In the genomic region with DNA sequence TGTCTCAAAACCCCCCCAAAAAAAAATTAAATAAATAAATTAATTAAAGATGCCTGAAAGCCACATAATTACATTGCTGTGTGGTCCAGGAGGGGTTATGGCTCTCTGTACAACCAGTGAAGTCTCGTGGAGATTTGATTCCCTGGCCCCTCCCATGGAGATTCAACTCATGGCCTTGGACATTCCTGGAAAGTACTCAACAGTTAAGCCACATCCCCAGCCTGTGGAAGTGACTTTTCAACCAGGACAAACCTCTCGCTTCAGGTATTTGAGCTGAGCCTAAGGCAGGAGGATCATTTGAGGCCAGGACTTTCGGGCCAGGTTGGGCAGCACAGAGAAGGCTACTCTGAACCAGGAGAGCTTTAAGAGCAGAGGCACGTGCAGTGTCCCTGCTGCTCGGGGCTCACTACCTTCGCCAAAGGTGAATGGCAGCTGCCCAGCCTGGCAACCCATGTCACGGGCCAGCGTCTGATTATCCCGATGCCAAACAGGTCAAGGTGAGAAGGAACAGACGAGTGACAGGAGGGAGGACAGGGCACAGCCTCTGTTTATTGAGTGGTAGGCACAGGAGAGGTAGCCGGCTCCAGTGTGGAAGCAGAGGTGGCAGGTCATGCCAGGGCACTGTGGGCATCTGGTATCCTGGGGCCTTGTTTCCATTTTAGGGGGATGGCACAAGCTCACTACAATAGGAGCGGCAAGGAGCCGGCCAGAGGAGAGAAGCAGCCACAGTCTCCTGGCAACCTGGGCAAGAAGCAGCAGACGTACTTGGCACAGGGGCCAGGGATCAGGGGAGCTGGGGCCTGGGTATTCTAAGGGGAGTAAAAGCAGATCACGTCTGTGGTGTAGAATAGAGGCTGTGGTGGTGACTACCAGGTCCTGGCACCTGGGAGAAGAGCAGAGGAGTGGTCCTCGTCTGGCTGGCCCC, we compare ENCODE assay signal across 11 mouse cellular contexts. TPM values are rescaled to one million over a fixed set of nuclear protein-coding genes. Genes with fewer than 3 reads are reported as not detected.
A peak's percentile ranks its signal among the peaks of the same experiment; 100 is the strongest.
DNase-seq lines count a peak whose midpoint lies in the region; ATAC-seq lines count a peak whose summit lies in the region.
"Had no signal": no experiment of that assay in that cellular context is flagged by ENCODE, and none has a peak within 500 bp of the region (broad histone marks: within the 10 kb centered on the region; RNA-seq: fewer than 3 reads in every experiment).

No protein-coding gene starts in this region.

- no peak overlapping the region for H3K27ac ChIP-seq in heart, embryonic 10.5 days
- no peak overlapping the region for H3K27ac ChIP-seq in midbrain, embryonic 11.5 days (ENCODE audit: low read depth, low read length)
- H3K27ac ChIP-seq in midbrain, embryonic 15.5 days = no peak overlapping the region
- H3K27ac ChIP-seq in neural tube, embryonic 13.5 days (replicated peaks) = no peak overlapping the region
- H3K27ac ChIP-seq: stomach, postnatal 0 days had no signal

- H3K4me3 ChIP-seq in heart, embryonic 10.5 days = no peak overlapping the region
- H3K4me3 ChIP-seq in midbrain, embryonic 11.5 days (ENCODE audit: low read depth, low read length) = no peak overlapping the region
- no peak overlapping the region for H3K4me3 ChIP-seq in midbrain, embryonic 15.5 days
- H3K4me3 ChIP-seq in neural tube, embryonic 13.5 days = no peak overlapping the region

- H3K9ac ChIP-seq in midbrain, embryonic 11.5 days (ENCODE audit: low read length) = 0 out of 2 replicates have a peak overlapping the region, but pooled peaks have one; percentile 2
- no peak overlapping the region for H3K9ac ChIP-seq in midbrain, embryonic 15.5 days
- H3K9ac ChIP-seq in neural tube, embryonic 13.5 days = peak overlapping the region; percentile 47

- peaks cover 52% of the 10 kb centered on the region for H3K4me1 ChIP-seq in heart, embryonic 10.5 days
- peaks cover 17% of the 10 kb centered on the region for H3K4me1 ChIP-seq in midbrain, embryonic 11.5 days (ENCODE audit: control insufficient read depth, insufficient read depth, low read length)
- peaks cover 50% of the 10 kb centered on the region for H3K4me1 ChIP-seq in midbrain, embryonic 15.5 days
- peaks cover 54% of the 10 kb centered on the region for H3K4me1 ChIP-seq in neural tube, embryonic 13.5 days (replicated peaks)

- H3K27me3 ChIP-seq in heart, embryonic 10.5 days (ENCODE audit: insufficient read depth, poor library complexity, severe bottlenecking) = peaks cover 64% of the 10 kb centered on the region
- H3K27me3 ChIP-seq in midbrain, embryonic 11.5 days (ENCODE audit: control insufficient read depth, insufficient read depth, low read length) = peaks cover 35% of the 10 kb centered on the region
- H3K27me3 ChIP-seq in midbrain, embryonic 15.5 days (replicated peaks) = peaks cover 37% of the 10 kb centered on the region
- H3K27me3 ChIP-seq in neural tube, embryonic 13.5 days = peaks cover 44% of the 10 kb centered on the region

- peak; percentile 55 for DNase-seq in heart, adult 8-10 months (ENCODE audit: low spot score)
- DNase-seq in heart, embryonic 10.5 days (ENCODE audit: low spot score) = no peak
- DNase-seq in midbrain, embryonic 11.5 days (ENCODE audit: low spot score, missing footprints) = no peak
- peak; percentile 78 to 79 for DNase-seq in cerebellum, postnatal 10 days
- DNase-seq: lung, adult 18-20 months had no signal

- ATAC-seq in midbrain, embryonic 11.5 days (ENCODE audit: low FRiP score) = no peak
- no peak for ATAC-seq in midbrain, embryonic 15.5 days (replicated peaks)
- ATAC-seq in neural tube, embryonic 13.5 days (ENCODE audit: low read depth) = no peak
- no peak for ATAC-seq in CD4-positive, CD25-positive, alpha-beta regulatory T cell, adult 4 months

- 75% methylated on average over 16 of the region's 16 CpGs for WGBS in heart, embryonic 10.5 days
- whole genome bisulfite sequencing in midbrain, embryonic 11.5 days = 82% methylated on average over 16 of the region's 16 CpGs
- WGBS in midbrain, embryonic 15.5 days = 79% methylated on average over 16 of the region's 16 CpGs
- 81% methylated on average over 16 of the region's 16 CpGs for WGBS in neural tube, embryonic 13.5 days

- no peaks in the 10 kb centered on the region for H3K9me3 ChIP-seq in heart, embryonic 10.5 days
- no peaks in the 10 kb centered on the region for H3K9me3 ChIP-seq in midbrain, embryonic 11.5 days (ENCODE audit: control insufficient read depth, low read length)
- H3K9me3 ChIP-seq in midbrain, embryonic 15.5 days = no peaks in the 10 kb centered on the region
- no peaks in the 10 kb centered on the region for H3K9me3 ChIP-seq in neural tube, embryonic 13.5 days

- no peaks in the 10 kb centered on the region for H3K36me3 ChIP-seq in heart, embryonic 10.5 days
- no peaks in the 10 kb centered on the region for H3K36me3 ChIP-seq in midbrain, embryonic 11.5 days (ENCODE audit: control insufficient read depth, insufficient read depth, low read length)
- H3K36me3 ChIP-seq in midbrain, embryonic 15.5 days (replicated peaks) = no peaks in the 10 kb centered on the region
- no peaks in the 10 kb centered on the region; the same call in 1 of the 2 replicates for H3K36me3 ChIP-seq in neural tube, embryonic 13.5 days

- H3K4me2 ChIP-seq in midbrain, embryonic 11.5 days = no peak overlapping the region
- H3K4me2 ChIP-seq in midbrain, embryonic 15.5 days = no peak overlapping the region
- 0 out of 2 replicates have a peak overlapping the region, but pooled peaks have one; percentile 4 for H3K4me2 ChIP-seq in neural tube, embryonic 13.5 days

RNA-seq across cellular contexts. Expression of a gene that starts 3.5 kb away (rescaled TPM):
- not detected for total RNA-seq in heart, adult 8-10 months (2022)
- polyA plus RNA-seq in heart, embryonic 10.5 days (2016; fragmentation: Nextera tagmentation; extraction: Ambion mirVana) = 0.25 and 0.32 TPM in 2 replicates
- polyA plus RNA-seq in midbrain, embryonic 11.5 days (2014; fragmentation: Nextera tagmentation; extraction: Ambion mirVana) = not detected in 2 replicates
- 4.7 and 5.0 TPM in 2 replicates for polyA plus RNA-seq in midbrain, embryonic 15.5 days (2015; fragmentation: Nextera tagmentation; extraction: Ambion mirVana)
- 3.4 and 5.2 TPM in 2 replicates for polyA plus RNA-seq in neural tube, embryonic 13.5 days (2015; fragmentation: Nextera tagmentation; extraction: Ambion mirVana)
- polyA plus RNA-seq in CD4-positive, CD25-positive, alpha-beta regulatory T cell, adult 4 months (2017; shearing (Covaris generic)) = not detected
- total RNA-seq: granulocyte monocyte progenitor cell, adult 5-6 weeks had no signal

RNA-seq across cellular contexts. Expression of a gene that starts 3.9 kb away (rescaled TPM):
- total RNA-seq in heart, adult 8-10 months (2022) = 10 to 100 TPM; 19.5 to 23.8 (median 21.3) TPM
- 61.3 and 62.0 TPM in 2 replicates for polyA plus RNA-seq in heart, embryonic 10.5 days (2016; fragmentation: Nextera tagmentation; extraction: Ambion mirVana)
- 53.7 and 55.9 TPM in 2 replicates for polyA plus RNA-seq in midbrain, embryonic 11.5 days (2014; fragmentation: Nextera tagmentation; extraction: Ambion mirVana)
- polyA plus RNA-seq in midbrain, embryonic 15.5 days (2015; fragmentation: Nextera tagmentation; extraction: Ambion mirVana) = 93.9 and 96.1 TPM in 2 replicates
- polyA plus RNA-seq in neural tube, embryonic 13.5 days (2015; fragmentation: Nextera tagmentation; extraction: Ambion mirVana) = 90.4 and 95.1 TPM in 2 replicates
- polyA plus RNA-seq in CD4-positive, CD25-positive, alpha-beta regulatory T cell, adult 4 months (2017; shearing (Covaris generic)) = 10 to 100 TPM; 36.8 to 49.6 TPM

RNA-seq across cellular contexts. Expression of a gene that starts 4.5 kb away (rescaled TPM):
- total RNA-seq in heart, adult 8-10 months (2022) = 10 to 100 TPM; 33.4 to 37.4 (median 35.7) TPM
- 20.3 and 23.3 TPM in 2 replicates for polyA plus RNA-seq in heart, embryonic 10.5 days (2016; fragmentation: Nextera tagmentation; extraction: Ambion mirVana)
- polyA plus RNA-seq in midbrain, embryonic 11.5 days (2014; fragmentation: Nextera tagmentation; extraction: Ambion mirVana) = 28.0 and 32.0 TPM in 2 replicates
- 70.2 and 70.5 TPM in 2 replicates for polyA plus RNA-seq in midbrain, embryonic 15.5 days (2015; fragmentation: Nextera tagmentation; extraction: Ambion mirVana)
- polyA plus RNA-seq in neural tube, embryonic 13.5 days (2015; fragmentation: Nextera tagmentation; extraction: Ambion mirVana) = 50.6 and 57.0 TPM in 2 replicates
- 10 to 100 TPM in 1 of 2 experiments, 1 to 10 TPM in 1; 8.4 to 11.4 TPM for polyA plus RNA-seq in CD4-positive, CD25-positive, alpha-beta regulatory T cell, adult 4 months (2017; shearing (Covaris generic))

RNA-seq across cellular contexts. Expression of a gene that starts 12.6 kb away (rescaled TPM):
- not detected for total RNA-seq in heart, adult 8-10 months (2022)
- 2.3 and 2.4 TPM in 2 replicates for polyA plus RNA-seq in heart, embryonic 10.5 days (2016; fragmentation: Nextera tagmentation; extraction: Ambion mirVana)
- polyA plus RNA-seq in midbrain, embryonic 11.5 days (2014; fragmentation: Nextera tagmentation; extraction: Ambion mirVana) = not detected in 2 replicates
- polyA plus RNA-seq in midbrain, embryonic 15.5 days (2015; fragmentation: Nextera tagmentation; extraction: Ambion mirVana) = 1.1 and 1.3 TPM in 2 replicates
- polyA plus RNA-seq in neural tube, embryonic 13.5 days (2015; fragmentation: Nextera tagmentation; extraction: Ambion mirVana) = 3.0 and 7.9 TPM in 2 replicates
- polyA plus RNA-seq in CD4-positive, CD25-positive, alpha-beta regulatory T cell, adult 4 months (2017; shearing (Covaris generic)) = not detected
- total RNA-seq: megakaryocyte, adult 5-6 weeks had no signal

RNA-seq across cellular contexts. Expression of a gene that starts 16.2 kb away (rescaled TPM):
- 100 to 1,000 TPM; 153 to 180 (median 168) TPM for total RNA-seq in heart, adult 8-10 months (2022)
- polyA plus RNA-seq in heart, embryonic 10.5 days (2016; fragmentation: Nextera tagmentation; extraction: Ambion mirVana) = 23.1 and 29.4 TPM in 2 replicates
- polyA plus RNA-seq in midbrain, embryonic 11.5 days (2014; fragmentation: Nextera tagmentation; extraction: Ambion mirVana) = 3.4 and 3.7 TPM in 2 replicates
- polyA plus RNA-seq in midbrain, embryonic 15.5 days (2015; fragmentation: Nextera tagmentation; extraction: Ambion mirVana) = 16.2 and 18.9 TPM in 2 replicates
- 15.5 and 16.9 TPM in 2 replicates for polyA plus RNA-seq in neural tube, embryonic 13.5 days (2015; fragmentation: Nextera tagmentation; extraction: Ambion mirVana)
- polyA plus RNA-seq in CD4-positive, CD25-positive, alpha-beta regulatory T cell, adult 4 months (2017; shearing (Covaris generic)) = 1 to 10 TPM; 2.2 to 5.7 TPM

Comparison
In these comparisons a context has a peak if more than half of its experiments do, and no peak if none do; other contexts are left out.
1. DNase-seq: peak in heart, adult 8-10 months (single experiment) and cerebellum, postnatal 10 days (2 of 2); none in heart, embryonic 10.5 days (single experiment) and midbrain, embryonic 11.5 days (single experiment).